Mouse (Mus musculus): ENCODE measurements around the gene Pcnt. TPM values are rescaled to one million over a fixed set of nuclear protein-coding genes. Genes with fewer than 3 reads are reported as not detected.

Pcnt gene
- polyA plus RNA-seq, 1 experiment from 2014 or later: 13.6 TPM

Other genes starting within 250 kb of the Pcnt start
- 48.4 and 51.3 TPM in 2 replicates for gene Prmt2, start 204.9 kb downstream of the Pcnt start, polyA plus RNA-seq (2015; fragmentation: Nextera tagmentation; extraction: Ambion mirVana)
- gene S100b, start 188.9 kb downstream of the Pcnt start, polyA plus RNA-seq (2015; fragmentation: Nextera tagmentation; extraction: Ambion mirVana): 2.5 and 2.8 TPM in 2 replicates
- 9.5 and 10.9 TPM in 2 replicates for gene Dip2a, start 97.5 kb downstream of the Pcnt start, polyA plus RNA-seq (2015; fragmentation: Nextera tagmentation; extraction: Ambion mirVana)
- 1.7 TPM in 1 of 2 replicates, not detected in the other for gene AC141477.1, start 2.3 kb downstream of the Pcnt start, polyA plus RNA-seq (2015; fragmentation: Nextera tagmentation; extraction: Ambion mirVana)
- gene 2610028H24Rik, start 6.3 kb upstream of the Pcnt start, polyA plus RNA-seq (2015; fragmentation: Nextera tagmentation; extraction: Ambion mirVana): not detected in 2 replicates
- gene Mcm3ap, start 26.1 kb upstream of the Pcnt start, polyA plus RNA-seq (2015; fragmentation: Nextera tagmentation; extraction: Ambion mirVana): 41.8 and 42.5 TPM in 2 replicates
- 5.4 and 5.6 TPM in 2 replicates for gene Ybey, start 26.3 kb upstream of the Pcnt start, polyA plus RNA-seq (2015; fragmentation: Nextera tagmentation; extraction: Ambion mirVana)
- 40.6 and 51.9 TPM in 2 replicates for gene Lss, start 88.8 kb upstream of the Pcnt start, polyA plus RNA-seq (2015; fragmentation: Nextera tagmentation; extraction: Ambion mirVana)
- 0.09 and 0.13 TPM in 2 replicates for gene Spatc1l, start 119.5 kb upstream of the Pcnt start, polyA plus RNA-seq (2015; fragmentation: Nextera tagmentation; extraction: Ambion mirVana)
- gene Ftcd, start 132.9 kb upstream of the Pcnt start, polyA plus RNA-seq (2015; fragmentation: Nextera tagmentation; extraction: Ambion mirVana): 0.99 and 2.2 TPM in 2 replicates
- 294 and 297 TPM in 2 replicates for gene Col6a2, start 180.8 kb upstream of the Pcnt start, polyA plus RNA-seq (2015; fragmentation: Nextera tagmentation; extraction: Ambion mirVana)

Data from stomach, embryonic 15.5 days (tissue).